Mouse (Mus musculus): ENCODE results near the gene Hcrtr2.

The Hcrtr2 gene

GRCm38 (mm10) chr9:76323756-76324155 lies at the start of gene Hcrtr2:
Gene Hcrtr2 (minus strand): TSS chr9:76323856.
- DNase-seq (ENCODE audit: low read depth, low spot score), result no peak

DNA sequence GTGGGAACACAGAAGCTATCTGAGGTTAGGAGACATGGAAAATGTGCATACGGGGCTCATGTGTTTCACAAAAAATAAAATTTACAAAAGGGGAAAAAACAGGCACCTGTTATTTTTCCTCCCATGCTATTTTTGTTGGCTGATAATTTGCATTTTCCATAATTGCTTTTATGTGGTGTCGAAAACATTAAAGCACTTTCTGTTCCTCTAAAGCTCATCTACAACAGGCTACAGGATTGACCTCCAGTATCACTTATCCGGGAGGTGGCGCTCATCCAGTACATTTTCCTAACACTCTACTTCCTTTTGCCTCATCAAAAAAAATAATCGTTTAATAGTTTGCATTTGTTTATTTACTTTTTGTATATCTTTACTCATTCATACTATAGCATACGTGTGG lies 41.2 kb upstream of the Hcrtr2 start:
- DNase-seq (ENCODE audit: low read depth, low spot score), result no peak

GRCm38 (mm10) chr9:76360374-76360773 lies 36.7 kb upstream of the Hcrtr2 start:
- no peak for DNase-seq (ENCODE audit: low read depth, low spot score)

DNA sequence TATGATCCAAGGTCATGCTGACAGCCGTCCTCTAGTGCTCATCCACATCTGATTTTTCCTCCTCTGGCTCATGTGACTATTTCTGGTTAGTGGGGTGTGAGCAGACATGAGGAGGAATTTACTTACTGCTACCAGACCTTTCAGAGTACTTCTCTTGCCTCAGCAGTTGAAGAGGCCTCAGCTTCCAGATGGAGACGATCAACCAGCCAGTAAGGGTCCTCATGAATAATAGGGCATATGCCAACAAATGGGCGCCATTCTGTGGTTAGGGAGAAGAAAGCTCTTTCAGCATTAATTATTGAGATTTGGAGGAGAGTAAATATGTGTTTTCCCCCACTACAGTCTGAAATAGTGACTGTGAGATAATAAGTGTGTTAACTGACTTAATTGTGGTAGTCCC lies 28.7 kb upstream of the Hcrtr2 start:
- DNase-seq (ENCODE audit: low read depth, low spot score), result no peak

DNA sequence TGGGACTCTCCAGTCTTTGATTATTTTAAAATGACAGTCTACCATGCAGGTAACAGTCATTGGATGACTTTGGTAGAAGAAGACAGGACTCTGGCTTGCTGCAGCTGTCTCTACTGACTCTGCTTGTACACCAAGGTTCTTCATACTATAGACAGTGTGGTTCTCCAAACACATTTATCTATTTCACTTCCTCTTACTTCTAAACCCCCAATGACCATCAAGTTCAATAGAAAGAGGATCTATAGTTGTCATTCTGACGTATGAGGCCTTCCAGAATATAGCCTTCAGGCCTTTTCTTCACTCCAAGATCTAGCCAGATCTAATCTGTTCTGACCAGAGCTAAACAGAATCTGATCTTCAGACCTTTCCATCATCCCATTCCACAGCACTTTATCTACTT lies 23.6 kb upstream of the Hcrtr2 start:
- DNase-seq (ENCODE audit: low read depth, low spot score), result no peak

DNA sequence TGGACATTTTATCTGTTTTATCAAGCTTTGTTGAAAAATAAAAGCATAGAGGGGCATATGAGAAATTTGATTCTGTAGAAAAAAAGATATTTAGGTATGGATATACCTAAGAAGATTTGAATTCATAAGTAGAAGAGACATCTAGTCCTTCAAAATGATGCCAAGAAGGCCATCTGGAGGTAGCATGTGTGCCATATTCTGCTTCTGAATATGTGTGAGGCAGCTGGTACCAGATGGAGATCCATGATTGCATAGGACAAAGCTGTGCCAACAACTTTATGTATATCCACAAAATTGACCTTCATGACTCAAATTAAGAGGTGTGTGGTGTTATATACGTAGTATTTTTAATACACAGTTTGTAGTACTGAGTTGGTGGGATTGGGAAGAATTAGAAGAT lies 7.4 kb upstream of the Hcrtr2 start:
- no peak for DNase-seq (ENCODE audit: low read depth, low spot score)

GRCm38 (mm10) chr9:76323186-76323701 lies 412 bp downstream of the Hcrtr2 start:
- no peak for DNase-seq (ENCODE audit: low read depth, low spot score)

DNA sequence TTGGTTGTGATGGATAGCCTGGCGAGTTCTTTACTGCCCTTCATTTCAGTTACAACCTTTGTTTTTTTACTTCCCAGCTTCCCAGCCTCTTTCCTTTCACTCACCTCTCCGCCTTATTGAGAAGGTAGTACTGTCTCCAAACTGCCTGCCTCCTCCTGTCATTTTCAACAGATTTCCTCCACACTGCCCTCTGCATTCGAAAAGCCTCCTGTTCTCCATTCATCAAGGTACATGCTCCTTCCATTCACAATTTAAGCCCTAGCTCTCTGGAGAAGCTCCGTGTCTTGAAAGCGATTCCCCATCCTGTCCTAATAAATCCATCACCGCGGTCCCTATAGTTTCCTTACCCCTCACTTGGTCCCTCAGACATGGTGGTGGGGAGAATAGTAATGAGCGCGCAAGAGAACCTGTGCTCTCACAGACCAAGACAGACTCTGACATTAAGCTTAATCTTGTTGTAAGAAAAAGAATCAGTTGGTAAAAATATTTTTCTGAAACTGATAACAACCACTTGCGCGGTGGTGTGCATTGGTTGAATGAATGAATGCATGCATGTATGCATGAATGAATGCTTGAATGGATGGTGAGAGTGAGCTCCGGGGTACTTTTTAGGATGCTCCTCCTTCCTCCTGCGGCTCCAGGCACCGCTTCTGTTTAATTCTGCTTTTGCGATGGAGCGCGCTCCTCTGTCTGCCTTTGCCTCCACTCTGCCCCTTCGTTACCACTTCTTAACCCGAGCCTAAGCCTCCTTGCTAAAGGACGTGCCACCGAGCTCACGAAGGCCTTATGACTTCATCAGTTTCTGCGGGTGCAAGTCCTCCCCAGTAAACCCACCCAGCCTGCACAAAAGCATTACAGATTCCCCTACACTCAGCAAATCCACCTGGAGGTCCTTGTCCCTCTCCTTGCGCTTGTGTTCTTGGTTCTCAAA lies 1.3 kb downstream of the Hcrtr2 start:
- DNase-seq (ENCODE audit: low read depth, low spot score), result no peak

- DNase-seq (ENCODE audit: low read depth, low spot score), result no peak
Measured at GRCm38 (mm10) chr9:76321589-76321988, 2.1 kb downstream of the Hcrtr2 start.

DNA sequence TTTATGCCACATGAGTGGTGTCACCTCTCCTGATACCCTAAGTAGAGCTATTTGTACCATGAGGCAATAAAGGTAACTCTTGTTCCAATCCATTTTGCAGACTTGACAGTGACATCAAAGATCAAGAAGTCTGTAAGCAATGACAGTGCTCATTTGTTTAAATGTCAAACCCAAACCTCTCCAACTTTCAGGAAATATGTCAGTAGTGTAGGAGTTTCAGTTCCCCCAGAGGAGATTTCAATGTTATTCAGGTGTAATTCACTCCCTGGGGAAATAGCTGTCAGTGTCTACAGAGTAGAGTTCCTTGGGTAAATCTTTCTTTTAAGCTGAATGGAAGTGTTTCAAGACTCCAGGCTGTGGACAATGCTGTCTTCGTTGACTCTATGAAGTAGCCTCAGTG lies 2.9 kb downstream of the Hcrtr2 start:
- DNase-seq (ENCODE audit: low read depth, low spot score), result no peak

DNA sequence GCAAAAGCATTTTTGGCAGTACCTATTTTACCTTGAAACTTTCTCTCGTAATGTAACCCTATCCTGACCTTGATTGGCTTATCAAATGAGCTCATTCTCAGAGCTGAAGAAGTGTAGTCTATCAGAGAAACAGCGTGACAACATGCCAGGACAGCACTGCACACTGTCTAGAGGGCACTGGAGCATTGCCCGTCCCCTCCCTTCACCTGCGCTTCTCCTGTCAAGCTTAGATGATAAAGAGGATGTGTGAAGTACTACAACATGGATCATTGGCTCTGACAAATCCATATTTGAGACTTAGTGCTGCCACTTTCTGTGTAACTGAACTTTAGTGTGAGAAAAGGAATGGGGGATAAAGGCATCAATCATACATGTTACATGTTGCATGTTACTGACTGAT lies 5.4 kb downstream of the Hcrtr2 start:
- no peak for DNase-seq (ENCODE audit: low read depth, low spot score)

DNA sequence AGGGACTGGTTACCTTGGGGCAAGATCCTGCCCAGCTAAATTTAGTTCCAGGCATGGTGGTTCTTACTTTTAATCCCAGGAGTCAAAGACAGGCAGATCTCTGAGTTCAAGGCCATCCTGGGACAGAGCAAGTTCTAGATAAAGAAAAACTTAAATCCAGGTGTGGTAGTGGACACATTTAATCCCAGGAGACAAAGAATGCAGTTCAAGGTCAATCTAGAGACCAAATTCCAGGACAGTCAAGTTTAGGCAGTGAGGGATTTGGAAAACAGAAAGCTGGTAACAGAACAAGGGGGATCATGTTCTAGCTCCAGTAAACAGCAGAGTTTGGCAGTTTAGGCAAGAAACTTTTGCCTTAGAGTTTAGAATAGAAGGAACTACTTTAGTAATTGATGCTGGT lies 8.6 kb downstream of the Hcrtr2 start:
- no peak for DNase-seq (ENCODE audit: low read depth, low spot score)

DNA sequence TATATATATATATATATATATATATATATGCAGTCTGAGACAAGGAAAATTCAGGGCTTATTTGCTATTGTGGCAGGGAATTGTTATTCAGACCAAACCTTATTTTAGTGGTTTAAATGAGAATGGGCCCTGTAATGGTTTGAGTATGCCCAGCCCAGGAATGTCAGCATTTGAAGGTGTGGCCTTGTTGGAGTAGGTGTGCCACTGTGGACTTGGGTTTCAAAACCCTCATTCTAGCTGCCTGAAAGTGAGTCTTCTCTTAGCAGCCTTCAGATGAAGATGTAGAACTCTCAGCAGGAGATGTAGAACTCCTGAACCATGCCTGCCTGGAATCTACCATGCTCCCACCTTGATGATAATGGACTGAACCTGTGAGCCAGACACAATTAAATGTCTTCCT lies 9.7 kb downstream of the Hcrtr2 start:
- DNase-seq (ENCODE audit: low read depth, low spot score), result no peak

DNA sequence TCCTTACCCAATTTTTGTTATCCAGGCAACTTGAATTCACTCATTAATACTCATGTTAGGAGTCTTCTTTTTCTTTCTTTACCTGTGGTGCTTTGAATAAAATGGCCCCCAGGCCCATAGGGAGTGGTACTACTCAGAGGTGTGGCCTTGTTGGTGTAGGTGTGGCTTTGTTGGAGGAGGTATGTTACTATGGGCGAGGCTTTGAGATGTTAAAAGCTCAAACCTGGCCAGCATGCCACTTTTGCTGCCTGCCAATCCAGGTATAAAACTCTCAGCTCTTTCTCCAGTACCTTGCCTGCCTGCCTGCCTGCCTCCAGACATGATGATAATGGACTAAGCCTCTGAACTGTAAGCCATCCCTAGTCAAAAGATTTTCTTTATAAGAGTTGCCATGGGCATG lies 11.4 kb downstream of the Hcrtr2 start:
- DNase-seq (ENCODE audit: low read depth, low spot score), result no peak

- no peak for DNase-seq (ENCODE audit: low read depth, low spot score)
Measured at GRCm38 (mm10) chr9:76291384-76291783, 32.3 kb downstream of the Hcrtr2 start.

DNA sequence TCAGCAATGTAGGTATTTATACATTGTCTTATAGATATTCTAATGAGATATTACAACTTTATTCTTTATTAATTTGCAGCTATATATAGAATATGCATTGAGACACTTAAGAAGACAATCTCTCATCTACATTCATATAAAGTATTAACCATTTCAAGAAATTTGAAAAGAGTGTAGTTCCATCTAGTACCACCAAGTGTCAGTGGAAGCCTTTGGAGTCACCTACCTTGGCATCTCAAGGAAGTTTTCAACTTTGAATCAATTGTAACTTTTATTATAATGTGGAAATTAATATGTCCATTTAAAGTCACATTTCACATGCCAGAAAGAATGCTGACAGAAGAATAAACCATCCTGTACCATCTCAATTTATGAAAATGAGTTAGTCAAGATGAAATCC lies 52.8 kb downstream of the Hcrtr2 start:
- no peak for DNase-seq (ENCODE audit: low read depth, low spot score)

DNA sequence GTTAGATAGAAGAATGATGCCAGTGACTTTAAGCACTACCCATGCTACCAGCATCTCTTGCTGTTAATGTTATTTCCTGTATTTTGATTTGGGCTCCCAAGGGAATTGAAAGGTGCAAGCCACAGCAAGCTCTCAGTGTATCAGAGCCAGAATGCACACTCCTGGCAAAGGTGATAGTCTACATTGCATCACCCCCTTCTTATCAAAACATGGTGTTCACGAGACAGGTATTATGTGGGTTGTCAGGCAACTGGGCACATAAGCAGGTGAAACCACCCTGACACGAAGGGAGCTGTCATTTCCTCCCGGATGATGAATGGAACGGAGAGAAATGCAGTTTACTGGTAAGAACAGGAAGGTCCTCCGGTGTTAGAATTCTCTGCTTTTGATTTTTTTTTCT lies 65.9 kb downstream of the Hcrtr2 start:
- DNase-seq (ENCODE audit: low read depth, low spot score), result no peak

- DNase-seq (ENCODE audit: low read depth, low spot score), result no peak
Measured at GRCm38 (mm10) chr9:76252544-76252943, 71.1 kb downstream of the Hcrtr2 start.

GRCm38 (mm10) chr9:76252109-76252508 lies 71.5 kb downstream of the Hcrtr2 start:
- no peak for DNase-seq (ENCODE audit: low read depth, low spot score)

DNA sequence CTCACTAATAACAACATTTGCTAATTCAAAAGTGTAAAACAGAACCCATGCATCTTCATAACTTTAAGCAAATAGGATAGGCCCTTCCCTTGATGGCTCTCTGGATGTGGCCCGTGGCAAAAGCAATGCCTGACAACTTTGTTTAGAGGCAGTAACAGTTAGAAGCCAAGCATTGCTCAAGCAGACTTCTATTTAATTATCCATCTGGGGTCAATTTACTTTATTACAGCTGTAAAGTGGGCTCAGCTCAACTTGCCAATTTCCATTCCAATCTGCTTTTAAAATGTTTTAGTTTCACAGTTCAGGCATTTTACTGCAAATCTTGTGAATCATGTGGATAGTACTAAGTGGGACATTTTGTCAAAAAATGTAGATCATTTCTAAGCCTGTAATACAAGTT lies 81.3 kb downstream of the Hcrtr2 start:
- DNase-seq (ENCODE audit: low read depth, low spot score), result no peak

DNA sequence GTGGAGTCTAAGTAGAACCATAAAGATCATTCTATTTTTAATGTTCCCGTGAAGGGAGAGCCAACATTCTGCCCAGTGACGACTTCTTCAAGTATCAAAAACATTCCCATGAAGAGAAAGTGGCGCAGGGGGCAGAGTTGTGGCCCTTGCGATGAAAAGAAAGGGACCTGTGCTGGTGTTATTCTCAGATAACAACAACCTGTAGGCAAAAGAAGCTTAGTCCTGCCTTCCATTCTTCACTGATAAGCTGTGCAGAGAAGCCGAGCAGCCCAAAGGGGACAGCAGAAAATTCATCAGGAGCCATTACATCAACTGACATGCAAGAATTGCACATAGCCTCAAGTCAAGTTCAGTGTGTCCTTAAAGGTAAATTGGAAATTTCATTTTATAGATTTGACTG lies 85.7 kb downstream of the Hcrtr2 start:
- DNase-seq (ENCODE audit: low read depth, low spot score), result no peak

- no peak for DNase-seq (ENCODE audit: low read depth, low spot score)
Measured at GRCm38 (mm10) chr9:76237243-76237642, 86.4 kb downstream of the Hcrtr2 start.

GRCm38 (mm10) chr9:76236626-76237025 lies 87.0 kb downstream of the Hcrtr2 start:
- no peak for DNase-seq (ENCODE audit: low read depth, low spot score)
